In the genomic region with DNA sequence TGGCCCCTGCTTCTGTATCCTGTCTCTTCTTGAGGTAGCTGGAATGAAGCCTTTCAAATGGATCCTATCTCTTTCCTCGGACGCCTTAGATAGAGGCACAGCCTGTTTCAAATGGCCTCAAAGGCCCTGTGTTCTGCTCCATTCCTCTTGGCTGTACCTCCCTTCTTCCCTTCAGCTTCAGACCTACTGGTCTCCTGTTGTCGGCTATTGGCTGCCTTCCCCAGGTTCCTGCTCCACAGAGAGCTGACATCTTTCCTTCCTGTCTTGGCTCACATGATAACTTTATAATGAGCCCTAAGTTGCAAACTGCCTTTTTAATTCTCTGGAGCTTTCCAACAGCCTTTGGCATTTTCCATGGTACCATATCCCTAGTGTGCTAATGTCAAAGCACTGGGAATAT, we compare ENCODE assay signal across 24 mouse cellular contexts. TPM values are rescaled to one million over a fixed set of nuclear protein-coding genes. Genes with fewer than 3 reads are reported as not detected.
DNase-seq lines count a peak whose midpoint lies in the region; ATAC-seq lines count a peak whose summit lies in the region.
"Had no signal": no experiment of that assay in that cellular context is flagged by ENCODE, and none has a peak within 500 bp of the region (broad histone marks: within the 10 kb centered on the region; RNA-seq: fewer than 3 reads in every experiment).

No protein-coding gene starts in this region.

- ATAC-seq in cerebellum, adult (ENCODE audit: insufficient number of reproducible peaks, low FRiP score, low TSS enrichment) = 0 out of 2 replicates have a peak, but pooled peaks have one; percentile 42
- 0 out of 2 replicates have a peak, but pooled peaks have one; percentile 23 for ATAC-seq in frontal cortex, adult (ENCODE audit: low TSS enrichment)
- ATAC-seq: CD4-positive, CD25-positive, alpha-beta regulatory T cell, adult 4 months; forebrain, embryonic 16.5 days; hindbrain, embryonic 16.5 days; inflammation-experienced regulatory T-cells, adult 6 months; intestine, postnatal 0 days had no signal

- DNase-seq in cerebellum, postnatal 4 days (ENCODE audit: low spot score in 2 of 2) = no peak
- DNase-seq in frontal cortex, adult 2 months (ENCODE audit: extremely low spot score in 1 of 2, low spot score in 1 of 2) = no peak
- DNase-seq in cerebellum, postnatal 14 days = peak; percentile 24 to 32
- no peak for DNase-seq in kidney, postnatal 25 days
- no peak for DNase-seq in adrenal gland, adult (ENCODE audit: inconsistent age in 2 of 2, low spot score in 1 of 2)
- DNase-seq: adrenal gland, postnatal 10 days; B cell, adult 2 months; gastrocnemius, postnatal 36 days; heart, adult 11 months; heart, postnatal 4 days; kidney, adult 8-10 months had no signal

RNA-seq across cellular contexts. Expression of gene Gsdmc4, which starts 14.1 kb away (rescaled TPM):
- 0.06 and 0.08 TPM in 2 replicates for polyA plus RNA-seq in frontal cortex, adult 2 months (2012; rRNA removed)
- polyA plus RNA-seq: CD4-positive, CD25-positive, alpha-beta regulatory T cell, adult 4 months; forebrain, embryonic 12.5 days; forebrain, embryonic 16.5 days; G1E; heart, embryonic 13.5 days; heart, postnatal 0 days; hindbrain, embryonic 12.5 days had no signal

RNA-seq across cellular contexts. Expression of gene Gsdmc3, which starts 47.8 kb away (rescaled TPM):
- polyA plus RNA-seq in frontal cortex, adult 2 months (2012; rRNA removed) = not detected in 2 replicates
- polyA plus RNA-seq: embryonic facial prominence, embryonic 12.5 days; forebrain, embryonic 12.5 days; forebrain, embryonic 16.5 days; G1E; heart, embryonic 13.5 days; heart, postnatal 0 days; hindbrain, embryonic 12.5 days; hindbrain, embryonic 16.5 days; inflammation-experienced regulatory T-cells, adult 6 months had no signal

Comparison
In these comparisons a context has a peak if more than half of its experiments do, and no peak if none do; other contexts are left out.
1. DNase-seq: peak in cerebellum, postnatal 14 days (2 of 2); none in cerebellum, postnatal 4 days (0 of 2), frontal cortex, adult 2 months (0 of 2), kidney, postnatal 25 days (0 of 2) and adrenal gland, adult (0 of 2).